Mouse (Mus musculus) gastrocnemius, adult 18-20 months (tissue): ENCODE data around the gene Calcoco2. TPM values are rescaled to one million over a fixed set of nuclear protein-coding genes. Genes with fewer than 3 reads are reported as not detected.

Source experiments
- DNase-seq: peaks from one replicate; pipeline ENCODE4 v3.0.0; 2021; ENCODE audit warnings: low spot score
- total RNA-seq, 2 experiments: library from RNA; stranded (reverse); gene quantifications; 2 replicates each; pipeline ENCODE4 v1.2.3; 2021

Gene Calcoco2
- total RNA-seq, 2 experiments from 2014 or later, result not detected

GRCm38 (mm10) chr11:96080736-96081135 lies 31.0 kb downstream of the Calcoco2 start:
- DNase-seq, result no peak

- no peak for DNase-seq
Measured at GRCm38 (mm10) chr11:96076221-96077105, 35.3 kb downstream of the Calcoco2 start.

- DNase-seq, result peak; percentile 100
Measured at GRCm38 (mm10) chr11:96075509-96076220, 36.1 kb downstream of the Calcoco2 start, which contains the start of gene Atp5g1. Atp5g1 (minus strand) TSS chr11:96075670.

GRCm38 (mm10) chr11:96075177-96075508 lies 36.6 kb downstream of the Calcoco2 start:
- no peak for DNase-seq

- no peak for DNase-seq
Measured at GRCm38 (mm10) chr11:96074351-96075176, 37.2 kb downstream of the Calcoco2 start.

GRCm38 (mm10) chr11:96073295-96073993 lies 38.3 kb downstream of the Calcoco2 start:
- no peak for DNase-seq

- DNase-seq, result no peak
Measured at GRCm38 (mm10) chr11:96071013-96071412, 40.8 kb downstream of the Calcoco2 start.

- DNase-seq, result no peak
Measured at GRCm38 (mm10) chr11:96070353-96070752, 41.4 kb downstream of the Calcoco2 start.

- no peak for DNase-seq
Measured at GRCm38 (mm10) chr11:96068231-96068630, 43.5 kb downstream of the Calcoco2 start.

- peak; percentile 97 for DNase-seq
Measured at GRCm38 (mm10) chr11:96065215-96065911, 46.4 kb downstream of the Calcoco2 start, which contains the start of gene Ube2z. Ube2z (minus strand) TSS chr11:96065388.

GRCm38 (mm10) chr11:96064521-96065214 lies 47.1 kb downstream of the Calcoco2 start:
- no peak for DNase-seq

- no peak for DNase-seq
Measured at GRCm38 (mm10) chr11:96058309-96058708, 53.5 kb downstream of the Calcoco2 start.

GRCm38 (mm10) chr11:96050854-96051253 lies 60.9 kb downstream of the Calcoco2 start:
- DNase-seq, result no peak

GRCm38 (mm10) chr11:96049939-96050338 lies 61.8 kb downstream of the Calcoco2 start:
- no peak for DNase-seq

Other genes starting within 250 kb of the Calcoco2 start
- not detected for gene B4galnt2, start 197.1 kb downstream of the Calcoco2 start, total RNA-seq
- gene Igf2bp1, start 106.0 kb downstream of the Calcoco2 start, total RNA-seq, result not detected
- gene Gip, start 87.4 kb downstream of the Calcoco2 start, total RNA-seq, result not detected
- 10 to 100 TPM; 33.4 to 35.7 TPM for gene Snf8, start 77.1 kb downstream of the Calcoco2 start, total RNA-seq
- 10 to 100 TPM; 14.5 to 17.3 TPM for gene Ube2z, start 46.6 kb downstream of the Calcoco2 start, total RNA-seq
- 1,000 to 10,000 TPM; 1,436 to 1,539 TPM for gene Atp5g1, start 36.3 kb downstream of the Calcoco2 start, total RNA-seq
- gene Ttll6, start 21.8 kb upstream of the Calcoco2 start, total RNA-seq, result not detected
- not detected for gene Hoxb13, start 82.4 kb upstream of the Calcoco2 start, total RNA-seq
- under 1 TPM; 0.09 TPM for gene Hoxb9, start 159.5 kb upstream of the Calcoco2 start, total RNA-seq
- gene Hoxb8, start 169.9 kb upstream of the Calcoco2 start, total RNA-seq, result under 1 TPM in 1 of 2 experiments, not detected in 1; 0.09 TPM
- under 1 TPM; 0.41 to 0.81 TPM for gene Hoxb7, start 174.7 kb upstream of the Calcoco2 start, total RNA-seq
- gene Hoxb6, start 180.5 kb upstream of the Calcoco2 start, total RNA-seq, result under 1 TPM; 0.38 to 0.39 TPM
- gene Hoxb5, start 191.4 kb upstream of the Calcoco2 start, total RNA-seq, result under 1 TPM; 0.09 to 0.14 TPM
- gene Hoxb4, start 206.3 kb upstream of the Calcoco2 start, total RNA-seq, result under 1 TPM; 0.16 to 0.31 TPM
- gene Hoxb3, start 211.4 kb upstream of the Calcoco2 start, total RNA-seq, result under 1 TPM; 0.21 to 0.39 TPM
- not detected for gene Hoxb2, start 238.6 kb upstream of the Calcoco2 start, total RNA-seq